ENCODE assay signal across 9 mouse cellular contexts in genomic region chr1:74238136-74238535, GRCm38 (mm10). TPM values are rescaled to one million over a fixed set of nuclear protein-coding genes. Genes with fewer than 3 reads are reported as not detected.
A peak's percentile ranks its signal among the peaks of the same experiment; 100 is the strongest.
DNase-seq lines count a peak whose midpoint lies in the region; ATAC-seq and TF ChIP-seq lines count a peak whose summit lies in the region.
"Had no signal": no experiment of that assay in that cellular context is flagged by ENCODE, and none has a peak within 500 bp of the region (broad histone marks: within the 10 kb centered on the region; RNA-seq: fewer than 3 reads in every experiment).

No protein-coding gene starts in this region.

- H3K9me3 ChIP-seq in kidney, postnatal 0 days (replicated peaks; ENCODE audit: low read length) = no peaks in the 10 kb centered on the region
- H3K9me3 ChIP-seq in intestine, embryonic 14.5 days (ENCODE audit: control insufficient read depth, low read length) = no peaks in the 10 kb centered on the region

- no peak overlapping the region for H3ac ChIP-seq in myocyte (ENCODE audit: control insufficient read depth, insufficient read length)

- WGBS in kidney, postnatal 0 days = 54% methylated on average over 1 of the region's 1 CpGs
- 50% methylated on average over 1 of the region's 1 CpGs for WGBS in intestine, embryonic 14.5 days

- no peaks in the 10 kb centered on the region for H3K36me3 ChIP-seq in kidney, postnatal 0 days (ENCODE audit: insufficient read depth, low read length)
- no peaks in the 10 kb centered on the region for H3K36me3 ChIP-seq in intestine, embryonic 14.5 days (ENCODE audit: control insufficient read depth, insufficient read depth, low read length)
- no peaks in the 10 kb centered on the region for H3K36me3 ChIP-seq in myocyte (ENCODE audit: control insufficient read depth, insufficient read depth)

- peak overlapping the region; percentile 60 for H3K4me2 ChIP-seq in kidney, postnatal 0 days (ENCODE audit: low read length)
- peak overlapping the region; percentile 74 for H3K4me2 ChIP-seq in intestine, embryonic 14.5 days (ENCODE audit: low read length)
- H3K4me2 ChIP-seq in myocyte (ENCODE audit: low read depth) = peak overlapping the region; percentile 92

- no peak for ATAC-seq in kidney, postnatal 0 days (replicated peaks; ENCODE audit: low FRiP score, low read depth)
- ATAC-seq in common myeloid progenitor, adult 5-6 weeks (replicated peaks; ENCODE audit: low read depth, poor library complexity, severe bottlenecking) = peak; percentile 36
- no peak for ATAC-seq in intestine, embryonic 14.5 days (replicated peaks; ENCODE audit: low FRiP score, low TSS enrichment, low read depth)

- no peak for DNase-seq in kidney, postnatal 0 days (ENCODE audit: low spot score)
- no peak for DNase-seq in kidney, postnatal 4 days
- DNase-seq in intestine, embryonic 14.5 days (ENCODE audit: low spot score) = no peak
- DNase-seq in layer of hippocampus, adult 9-10 months (ENCODE audit: low spot score) = no peak
- DNase-seq in yolk sac, embryonic 10.5 days (ENCODE audit: low spot score) = no peak
- no peak for DNase-seq in thymus, postnatal 10 days (ENCODE audit: low spot score in 2 of 2)

- no peak for TF ChIP-seq CTCF in kidney, postnatal 0 days (IDR thresholded peaks at IDR 0.05; ENCODE audit: low read depth)

- H3K27ac ChIP-seq in kidney, postnatal 0 days = no peak overlapping the region
- no peak overlapping the region for H3K27ac ChIP-seq in intestine, embryonic 14.5 days (ENCODE audit: low read depth)

- peaks cover 66% of the 10 kb centered on the region for H3K79me2 ChIP-seq in myocyte (ENCODE audit: control insufficient read depth, insufficient read depth)

- H3K4me1 ChIP-seq in kidney, postnatal 0 days (replicated peaks; ENCODE audit: insufficient read depth, low read length) = peaks cover 37% of the 10 kb centered on the region
- peaks cover 37% of the 10 kb centered on the region for H3K4me1 ChIP-seq in intestine, embryonic 14.5 days (replicated peaks; ENCODE audit: control insufficient read depth, insufficient read depth, low read length)

- peak overlapping the region; percentile 96 for H3K4me3 ChIP-seq in kidney, postnatal 0 days (replicated peaks; ENCODE audit: low read depth, low read length)
- H3K4me3 ChIP-seq in intestine, embryonic 14.5 days (ENCODE audit: low read depth, low read length) = peak overlapping the region; percentile 99
- peak overlapping the region; percentile 98 for H3K4me3 ChIP-seq in myocyte

- no peaks in the 10 kb centered on the region for H3K27me3 ChIP-seq in kidney, postnatal 0 days (ENCODE audit: insufficient read depth, low read length)
- H3K27me3 ChIP-seq in intestine, embryonic 14.5 days (replicated peaks; ENCODE audit: control insufficient read depth, insufficient read depth, low read length) = no peaks in the 10 kb centered on the region
- H3K27me3 ChIP-seq in myocyte (ENCODE audit: control insufficient read depth, insufficient read depth, insufficient read length) = no peaks in the 10 kb centered on the region

- H3K9ac ChIP-seq in kidney, postnatal 0 days (ENCODE audit: low read depth, low read length) = peak overlapping the region; percentile 96; the same call in 1 of the 2 replicates
- H3K9ac ChIP-seq in intestine, embryonic 14.5 days (ENCODE audit: low read length) = peak overlapping the region; percentile 95

- no peak for TF ChIP-seq POLR2A in myocyte (IDR thresholded peaks at IDR 0.05; ENCODE audit: insufficient read length, low read depth)

TF ChIP-seq in myocyte, 11 proteins besides CTCF, POLR2A, EP300 and RAD21:
- TF ChIP-seq POLR2AphosphoS2 (IDR thresholded peaks at IDR 0.05; ENCODE audit: insufficient read length, low read depth) (no peak), TCF12 (IDR thresholded peaks at IDR 0.05; ENCODE audit: insufficient read depth, poor library complexity, severe bottlenecking) (no peak), MYOD1 (IDR thresholded peaks at IDR 0.05; ENCODE audit: control insufficient read depth in 1 of 3, insufficient read length in 2 of 3, low read depth in 2 of 3) (no peak), E2F4 (IDR thresholded peaks at IDR 0.05; ENCODE audit: insufficient read depth) (no peak), MYOG (IDR thresholded peaks at IDR 0.05; ENCODE audit: control insufficient read depth in 1 of 3, insufficient read depth in 1 of 3, insufficient read length in 2 of 3, low read depth in 2 of 3) (no peak), TCF3 (IDR thresholded peaks at IDR 0.05; ENCODE audit: insufficient read length, low read depth) (no peak), USF1 (IDR thresholded peaks at IDR 0.05; ENCODE audit: low read depth) (no peak), MAX (IDR thresholded peaks at IDR 0.05; ENCODE audit: low read depth) (no peak), CEBPB (IDR thresholded peaks at IDR 0.05; ENCODE audit: insufficient read depth, poor library complexity, severe bottlenecking) (no peak), REST (IDR thresholded peaks at IDR 0.05; ENCODE audit: insufficient read depth, insufficient read length) (no peak), SRF (IDR thresholded peaks at IDR 0.05; ENCODE audit: control insufficient read depth, insufficient read length, low read depth) (no peak)

RNA-seq across cellular contexts. Expression of gene Arpc2, which starts 2.3 kb away (rescaled TPM):
- 487 TPM in 2 replicates for polyA plus RNA-seq in kidney, postnatal 0 days (2015; fragmentation: Nextera tagmentation; extraction: Ambion mirVana)
- 298 and 302 TPM in 2 replicates for total RNA-seq in common myeloid progenitor, adult 5-6 weeks (2017)
- polyA plus RNA-seq in intestine, embryonic 14.5 days (2014; fragmentation: Nextera tagmentation; extraction: Ambion mirVana) = 436 and 457 TPM in 2 replicates
- 214 TPM for polyA plus RNA-seq in myocyte (2012; fragmentation: generic; extraction: Trizol)

RNA-seq across cellular contexts. Expression of gene Gpbar1, which starts 40.2 kb away (rescaled TPM):
- 1.0 and 1.7 TPM in 2 replicates for polyA plus RNA-seq in kidney, postnatal 0 days (2015; fragmentation: Nextera tagmentation; extraction: Ambion mirVana)
- not detected in 2 replicates for total RNA-seq in common myeloid progenitor, adult 5-6 weeks (2017)
- polyA plus RNA-seq in intestine, embryonic 14.5 days (2014; fragmentation: Nextera tagmentation; extraction: Ambion mirVana) = 9.1 and 10.7 TPM in 2 replicates
- 0.14 TPM for polyA plus RNA-seq in myocyte (2012; fragmentation: generic; extraction: Trizol)

RNA-seq across cellular contexts. Expression of gene Cxcr1, which starts 43.7 kb away (rescaled TPM):
- polyA plus RNA-seq in kidney, postnatal 0 days (2015; fragmentation: Nextera tagmentation; extraction: Ambion mirVana) = not detected in 2 replicates
- total RNA-seq in common myeloid progenitor, adult 5-6 weeks (2017) = not detected in 2 replicates
- not detected in 2 replicates for polyA plus RNA-seq in intestine, embryonic 14.5 days (2014; fragmentation: Nextera tagmentation; extraction: Ambion mirVana)
- polyA plus RNA-seq in myocyte (2012; fragmentation: generic; extraction: Trizol) = not detected
- polyA plus RNA-seq: brain, embryonic 14.5 days had no signal

RNA-seq across cellular contexts. Expression of gene Aamp, which starts 46.4 kb away (rescaled TPM):
- polyA plus RNA-seq in kidney, postnatal 0 days (2015; fragmentation: Nextera tagmentation; extraction: Ambion mirVana) = 248 and 264 TPM in 2 replicates
- total RNA-seq in common myeloid progenitor, adult 5-6 weeks (2017) = 84.2 and 100 TPM in 2 replicates
- 252 and 269 TPM in 2 replicates for polyA plus RNA-seq in intestine, embryonic 14.5 days (2014; fragmentation: Nextera tagmentation; extraction: Ambion mirVana)
- polyA plus RNA-seq in myocyte (2012; fragmentation: generic; extraction: Trizol) = 199 TPM

RNA-seq across cellular contexts. Expression of gene Pnkd, which starts 46.6 kb away (rescaled TPM):
- polyA plus RNA-seq in kidney, postnatal 0 days (2015; fragmentation: Nextera tagmentation; extraction: Ambion mirVana) = 162 and 169 TPM in 2 replicates
- 11.6 and 17.2 TPM in 2 replicates for total RNA-seq in common myeloid progenitor, adult 5-6 weeks (2017)
- 139 and 142 TPM in 2 replicates for polyA plus RNA-seq in intestine, embryonic 14.5 days (2014; fragmentation: Nextera tagmentation; extraction: Ambion mirVana)
- 93.7 TPM for polyA plus RNA-seq in myocyte (2012; fragmentation: generic; extraction: Trizol)
